Mouse (Mus musculus): ENCODE results near the gene Fyn. TPM values are rescaled to one million over a fixed set of nuclear protein-coding genes. Genes with fewer than 3 reads are reported as not detected.

Fyn gene
- total and polyA plus RNA-seq, 3 experiments, result 14.9 to 42.4 (median 19.9) TPM

- no peaks in the 10 kb centered on the region for H3K27me3 ChIP-seq (replicated peaks)
- no peak overlapping the region for H3K27ac ChIP-seq (ENCODE audit: insufficient read depth, low read depth)
- peaks cover 2 to 29% of the 10 kb centered on the region in 2 experiments; a peak in 2 of 4 replicates for H3K4me1 ChIP-seq (ENCODE audit: control insufficient read depth in 1 of 2, insufficient read depth in 2 of 2)
- no peak overlapping the region for H3K4me2 ChIP-seq (ENCODE audit: insufficient read depth, low read depth, poor library complexity, severe bottlenecking)
- dilution Hi-C loops (cut with MboI; ENCODE audit: extremely low pct_ligation_motif_present, extremely low pct_unique_long_range_greater_than_20kb, low sequenced_read_pairs) (no loop called here), in situ Hi-C loops (cut with MboI; ENCODE audit: low pct_ligation_motif_present, low pct_unique_long_range_greater_than_20kb, low sequenced_read_pairs) (no loop called here)
- no peaks in the 10 kb centered on the region for H3K9me3 ChIP-seq (replicated peaks; ENCODE audit: low read length)
- H3K9ac ChIP-seq (ENCODE audit: insufficient read depth, low read depth), result no peak overlapping the region
- peaks cover 0 to 45% of the 10 kb centered on the region in 2 experiments for H3K36me3 ChIP-seq (replicated peaks in 1 of 2; ENCODE audit: control insufficient read depth in 1 of 2, insufficient read depth in 1 of 2, low read length in 1 of 2)
- H3K4me3 ChIP-seq (replicated peaks in 1 of 3; ENCODE audit: low read depth in 2 of 3, low read length in 2 of 3, poor library complexity in 1 of 3), result no peak overlapping the region
- no peaks in the 10 kb centered on the region for H3K79me2 ChIP-seq (replicated peaks; ENCODE audit: control insufficient read depth, extremely low read depth, insufficient read depth, poor library complexity, severe bottlenecking)
- DNase-seq (ENCODE audit: extremely low read depth), result no peak
- no peak for TF ChIP-seq RAD21 (IDR thresholded peaks at IDR 0.05; ENCODE audit: low read depth, low read length)
- TF ChIP-seq JUND (conservative IDR thresholded peaks at IDR 0.05; ENCODE audit: low read depth, low read length), result no peak
- peak; percentile 34; the same call in 1 of the 2 replicates for TF ChIP-seq IRF4 (IDR thresholded peaks at IDR 0.05; ENCODE audit: low read depth, low read length)
- TF ChIP-seq NRF1 (IDR thresholded peaks at IDR 0.05; ENCODE audit: low read depth, low read length), result no peak
- TF ChIP-seq GABPA (IDR thresholded peaks at IDR 0.05; ENCODE audit: insufficient replicate concordance, low read depth, low read length), result no peak
- no peak for TF ChIP-seq CTCF (conservative IDR thresholded peaks at IDR 0.05 in 1 of 2, IDR thresholded peaks at IDR 0.05 in 1 of 2; ENCODE audit: low read depth in 2 of 2, low read length in 2 of 2)
- TF ChIP-seq BHLHE40 (IDR thresholded peaks at IDR 0.05; ENCODE audit: low read depth, low read length), result peak; percentile 52
- TF ChIP-seq SIN3A (IDR thresholded peaks at IDR 0.05; ENCODE audit: low read length), result no peak
- no peak for TF ChIP-seq POLR2AphosphoS2 (IDR thresholded peaks at IDR 0.05; ENCODE audit: low read depth, low read length)
- no peak for TF ChIP-seq CHD1 (IDR thresholded peaks at IDR 0.05; ENCODE audit: low read depth, low read length)
Measured at GRCm38 (mm10) chr10:39471714-39472531, 103.3 kb downstream of the Fyn start.

GRCm38 (mm10) chr10:39472923-39473322, 104.3 kb downstream of the Fyn start:
- DNase-seq (ENCODE audit: extremely low read depth), result no peak
- no peak overlapping the region for H3K4me2 ChIP-seq (ENCODE audit: insufficient read depth, low read depth, poor library complexity, severe bottlenecking)
- in situ Hi-C loops (cut with MboI; ENCODE audit: low pct_ligation_motif_present, low pct_unique_long_range_greater_than_20kb, low sequenced_read_pairs) (no loop called here), dilution Hi-C loops (cut with MboI; ENCODE audit: extremely low pct_ligation_motif_present, extremely low pct_unique_long_range_greater_than_20kb, low sequenced_read_pairs) (no loop called here)
- TF ChIP-seq TCF12 (IDR thresholded peaks at IDR 0.05; ENCODE audit: low read depth, low read length), result no peak
- TF ChIP-seq POLR2A (IDR thresholded peaks at IDR 0.05; ENCODE audit: low read depth, low read length), result no peak
- no peak for TF ChIP-seq MAFK (IDR thresholded peaks at IDR 0.05; ENCODE audit: insufficient replicate concordance, low read length)
- no peak for TF ChIP-seq RAD21 (IDR thresholded peaks at IDR 0.05; ENCODE audit: low read depth, low read length)
- no peak for TF ChIP-seq E2F4 (IDR thresholded peaks at IDR 0.05; ENCODE audit: insufficient replicate concordance, low read depth, low read length)
- no peak for TF ChIP-seq PAX5 (IDR thresholded peaks at IDR 0.05; ENCODE audit: low read length)
- TF ChIP-seq GABPA (IDR thresholded peaks at IDR 0.05; ENCODE audit: insufficient replicate concordance, low read depth, low read length), result no peak
- TF ChIP-seq HCFC1 (IDR thresholded peaks at IDR 0.05; ENCODE audit: low read depth, low read length), result no peak
- TF ChIP-seq MYC (IDR thresholded peaks at IDR 0.05; ENCODE audit: low read depth, low read length), result no peak
- no peak overlapping the region for H3K4me3 ChIP-seq (replicated peaks in 1 of 3; ENCODE audit: low read depth in 2 of 3, low read length in 2 of 3, poor library complexity in 1 of 3)
- peaks cover 2 to 25% of the 10 kb centered on the region in 2 experiments; a peak in 2 of 4 replicates for H3K4me1 ChIP-seq (ENCODE audit: control insufficient read depth in 1 of 2, insufficient read depth in 2 of 2)
- no peaks in the 10 kb centered on the region for H3K9me3 ChIP-seq (replicated peaks; ENCODE audit: low read length)
- H3K27ac ChIP-seq (ENCODE audit: insufficient read depth, low read depth), result no peak overlapping the region
- H3K36me3 ChIP-seq (replicated peaks in 1 of 2; ENCODE audit: control insufficient read depth in 1 of 2, insufficient read depth in 1 of 2, low read length in 1 of 2), result peaks cover 0 to 35% of the 10 kb centered on the region in 2 experiments
- no peaks in the 10 kb centered on the region for H3K27me3 ChIP-seq (replicated peaks)
- no peaks in the 10 kb centered on the region for H3K79me2 ChIP-seq (replicated peaks; ENCODE audit: control insufficient read depth, extremely low read depth, insufficient read depth, poor library complexity, severe bottlenecking)
- no peak overlapping the region for H3K9ac ChIP-seq (ENCODE audit: insufficient read depth, low read depth)
